Mouse (Mus musculus) hindbrain, embryonic 10.5 days (tissue): ENCODE measurements around the gene Tgfbr3. TPM values are rescaled to one million over a fixed set of nuclear protein-coding genes. Genes with fewer than 3 reads are reported as not detected.

ENCODE experiments used
- DNase-seq: peaks from one replicate; pipeline ENCODE4 v3.0.0-alpha.2; 2017; ENCODE audit warnings: low spot score
- H3K27ac ChIP-seq: fragments of 300-500 bp; sonication (generic); 2 replicates; pipeline ENCODE4 v1.5.1; 2016; ENCODE audit warnings: mild to moderate bottlenecking, moderate library complexity
- H3K27me3 ChIP-seq: fragments of 300-500 bp; sonication (generic); 2 replicates; pipeline ENCODE4 v1.6.1; 2016; ENCODE audit warnings: mild to moderate bottlenecking; ENCODE audit not compliant: poor library complexity, insufficient read depth, severe bottlenecking
- H3K36me3 ChIP-seq: fragments of 300-500 bp; sonication (generic); 2 replicates; pipeline ENCODE4 v1.6.1; 2016; ENCODE audit warnings: mild to moderate bottlenecking, moderate library complexity
- H3K4me1 ChIP-seq: fragments of 300-500 bp; sonication (generic); replicated peaks from 2 replicates; pipeline ENCODE4 v1.6.1; 2016; ENCODE audit warnings: mild to moderate bottlenecking
- H3K4me3 ChIP-seq: fragments of 300-500 bp; sonication (generic); 2 replicates; pipeline ENCODE4 v1.5.1; 2016; ENCODE audit warnings: mild to moderate bottlenecking, moderate library complexity
- H3K9me3 ChIP-seq: fragments of 300-500 bp; sonication (generic); 2 replicates; pipeline ENCODE4 v1.6.1; 2016; ENCODE audit warnings: mild to moderate bottlenecking, moderate library complexity
- WGBS: fragments of 180-500 bp; shearing (Covaris S2); methylation state at CpG from one replicate; pipeline ENCODE4 v1.1.7; 2016; 5-methylcytosine and 5-hydroxymethylcytosine counted together
- polyA plus RNA-seq: library from polyadenylated mRNA; unstranded; fragments of >200 nt; fragmentation: Nextera tagmentation; extraction: Ambion mirVana; gene quantifications from 2 replicates; pipeline ENCODE4 v1.2.1, GENCODE M21; 2016

Gene Tgfbr3
- polyA plus RNA-seq, 1 experiment from 2014 or later = 8.3 TPM

DNA sequence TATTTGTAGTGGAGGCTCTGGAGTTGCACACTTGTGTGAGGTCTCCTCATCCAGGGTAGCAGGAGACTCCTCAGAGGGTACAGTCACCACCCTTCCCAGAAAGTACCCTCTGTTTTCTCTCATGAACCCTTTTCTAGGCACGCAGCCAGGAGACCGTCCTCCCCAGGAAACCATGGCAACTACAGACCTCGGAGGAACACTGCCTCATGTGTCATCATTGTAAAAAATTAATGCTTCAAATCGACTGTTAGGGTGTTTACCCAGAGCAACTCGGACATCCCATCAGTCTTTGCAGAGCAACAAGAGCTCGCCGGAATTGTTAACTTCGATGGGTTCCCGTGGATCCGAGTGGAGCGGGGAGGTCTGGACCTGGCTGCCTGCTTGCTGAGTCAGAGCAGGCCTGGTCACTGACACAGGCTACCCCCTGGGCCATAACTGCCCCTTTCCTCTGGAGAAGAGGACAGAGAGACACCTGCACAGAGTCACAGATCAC, 210.2 kb downstream of the Tgfbr3 start:
- H3K27me3 ChIP-seq = no peaks in the 10 kb centered on the region
- no peaks in the 10 kb centered on the region for H3K36me3 ChIP-seq
- H3K27ac ChIP-seq = peak overlapping the region; percentile 59; the same call in 1 of the 2 replicates
- H3K9me3 ChIP-seq = no peaks in the 10 kb centered on the region
- DNase-seq = no peak
- peaks cover 21% of the 10 kb centered on the region for H3K4me1 ChIP-seq
- no peak overlapping the region for H3K4me3 ChIP-seq
- WGBS = 76% methylated on average over 11 of the region's 11 CpGs

DNA sequence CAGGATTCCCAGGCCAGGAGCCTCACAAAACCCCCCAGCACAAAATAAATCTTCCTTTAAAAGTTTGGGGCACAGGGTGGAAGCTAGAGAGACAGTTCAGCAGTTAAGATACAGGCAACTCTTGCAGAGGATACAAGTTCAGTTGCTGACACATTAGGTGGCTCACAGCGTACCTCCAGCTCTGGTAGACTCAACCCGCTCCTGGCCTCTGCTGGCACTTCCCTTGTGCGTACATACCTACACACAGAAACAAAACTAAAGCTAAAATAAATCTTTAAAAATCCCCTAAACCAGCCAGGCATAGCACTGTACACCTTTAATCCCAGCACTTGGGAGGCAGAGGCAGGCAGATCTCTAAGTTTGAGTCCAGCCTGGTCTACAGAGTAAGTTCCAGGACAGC, 211.1 kb downstream of the Tgfbr3 start:
- DNase-seq = no peak
- H3K36me3 ChIP-seq = no peaks in the 10 kb centered on the region
- peaks cover 27% of the 10 kb centered on the region for H3K4me1 ChIP-seq
- 95% methylated on average over 3 of the region's 3 CpGs for WGBS
- H3K27me3 ChIP-seq = no peaks in the 10 kb centered on the region
- no peak overlapping the region for H3K27ac ChIP-seq
- no peak overlapping the region for H3K4me3 ChIP-seq
- no peaks in the 10 kb centered on the region for H3K9me3 ChIP-seq

DNA sequence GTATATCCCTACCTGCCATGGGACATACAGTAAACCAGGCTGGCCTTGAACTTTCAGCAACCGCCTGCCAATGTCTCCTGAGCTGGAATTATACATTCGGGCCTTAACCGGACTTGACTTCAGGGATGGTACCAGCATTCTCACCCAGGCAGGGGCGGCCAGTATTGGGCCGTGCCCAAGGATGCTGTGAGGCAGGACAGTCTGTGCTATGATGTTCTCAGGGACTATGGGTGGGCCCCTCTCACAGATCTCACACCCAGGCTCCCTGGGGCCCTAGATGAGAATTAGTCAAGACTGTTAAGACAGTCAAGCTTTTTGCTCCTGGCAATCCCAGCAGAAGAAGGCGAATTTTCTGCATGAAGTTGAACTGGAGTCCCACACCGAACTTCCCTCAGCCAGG, 211.5 kb downstream of the Tgfbr3 start:
- Histone ChIP-seq H3K27ac (no peak overlapping the region), H3K4me3 (no peak overlapping the region), H3K9me3 (no peaks in the 10 kb centered on the region), H3K36me3 (no peaks in the 10 kb centered on the region), H3K27me3 (no peaks in the 10 kb centered on the region), H3K4me1 (peaks cover 27% of the 10 kb centered on the region)
- DNase-seq = no peak
- 96% methylated on average over 7 of the region's 7 CpGs for WGBS

DNA sequence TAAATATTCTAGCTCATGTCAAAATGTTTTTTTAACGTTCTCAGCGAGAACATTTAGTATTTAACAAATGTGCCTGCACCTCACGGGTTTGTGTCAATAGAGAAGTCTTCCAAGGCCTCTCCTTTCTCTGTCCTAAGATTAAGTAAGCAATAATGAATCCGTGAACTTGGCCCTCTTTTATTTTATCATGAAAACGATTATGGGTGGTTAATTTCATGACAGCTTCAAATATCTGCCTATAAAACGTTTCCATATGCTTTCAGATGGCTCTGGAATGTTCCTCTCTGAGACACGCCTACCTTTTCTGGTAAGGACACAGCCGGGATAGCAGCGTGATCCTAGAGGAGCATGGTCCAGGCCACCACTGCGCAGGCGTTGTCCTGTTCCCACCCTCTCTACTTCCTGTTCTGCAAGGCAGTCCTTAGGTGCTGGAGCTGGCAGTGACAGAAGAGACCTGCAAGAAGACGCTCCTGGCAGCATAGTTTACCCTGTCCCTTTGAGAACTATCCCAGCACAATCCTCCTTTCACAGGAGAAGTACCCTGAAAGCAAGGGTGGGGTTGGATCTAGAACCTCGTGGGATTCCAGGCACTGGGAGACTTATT, 214.3 kb downstream of the Tgfbr3 start:
- H3K4me3 ChIP-seq = no peak overlapping the region
- H3K36me3 ChIP-seq = no peaks in the 10 kb centered on the region
- no peaks in the 10 kb centered on the region for H3K9me3 ChIP-seq
- WGBS = 85% methylated on average over 13 of the region's 13 CpGs
- H3K4me1 ChIP-seq = peaks cover 16% of the 10 kb centered on the region
- H3K27ac ChIP-seq = no peak overlapping the region
- no peaks in the 10 kb centered on the region for H3K27me3 ChIP-seq
- DNase-seq = no peak

DNA sequence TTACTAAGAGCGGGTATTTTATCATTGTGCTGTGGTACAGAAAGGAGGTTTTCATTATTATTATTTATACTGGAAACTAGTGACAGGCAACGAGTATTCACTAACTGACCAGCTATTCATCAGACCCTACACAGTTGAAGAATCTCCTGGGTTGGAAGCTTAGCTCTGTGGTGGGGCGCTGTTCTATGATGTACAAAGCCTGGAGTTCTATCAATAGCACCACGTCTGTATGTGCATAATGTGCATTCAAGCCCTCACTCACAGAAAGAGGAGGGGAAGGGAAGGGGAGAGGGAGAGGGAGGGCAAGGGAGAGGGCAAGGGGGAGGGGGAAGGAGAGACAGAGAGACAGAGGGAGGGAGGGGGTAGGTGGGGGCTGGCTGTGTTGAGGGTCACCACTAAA, 215.1 kb downstream of the Tgfbr3 start:
- peak overlapping the region; percentile 12; the same call in 1 of the 2 replicates for H3K27ac ChIP-seq
- peaks cover 13% of the 10 kb centered on the region for H3K4me1 ChIP-seq
- H3K36me3 ChIP-seq = no peaks in the 10 kb centered on the region
- no peaks in the 10 kb centered on the region for H3K9me3 ChIP-seq
- 43% methylated on average over 4 of the region's 4 CpGs for WGBS
- H3K27me3 ChIP-seq = no peaks in the 10 kb centered on the region
- no peak for DNase-seq
- H3K4me3 ChIP-seq = no peak overlapping the region

DNA sequence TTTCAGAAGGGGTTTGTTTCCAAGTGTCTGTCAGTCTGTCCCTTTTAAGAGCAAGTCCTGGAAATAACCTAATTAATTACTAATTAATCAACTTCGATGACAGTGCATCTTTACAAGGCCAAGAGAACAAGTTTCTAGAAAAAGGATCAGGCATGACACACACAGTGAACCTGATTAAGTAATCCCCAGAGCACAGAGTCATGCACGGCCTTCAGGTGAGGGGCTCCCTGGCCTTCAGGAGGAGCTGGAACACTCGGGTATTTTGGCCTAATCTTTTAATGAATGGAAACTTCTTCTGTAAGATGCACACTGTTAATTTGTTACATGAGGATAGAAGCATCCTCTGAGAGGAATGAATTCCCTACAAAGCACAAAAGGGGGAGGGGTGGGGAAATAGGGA, 215.9 kb downstream of the Tgfbr3 start:
- no peak for DNase-seq
- H3K36me3 ChIP-seq = no peaks in the 10 kb centered on the region
- WGBS = 54% methylated on average over 3 of the region's 3 CpGs

DNA sequence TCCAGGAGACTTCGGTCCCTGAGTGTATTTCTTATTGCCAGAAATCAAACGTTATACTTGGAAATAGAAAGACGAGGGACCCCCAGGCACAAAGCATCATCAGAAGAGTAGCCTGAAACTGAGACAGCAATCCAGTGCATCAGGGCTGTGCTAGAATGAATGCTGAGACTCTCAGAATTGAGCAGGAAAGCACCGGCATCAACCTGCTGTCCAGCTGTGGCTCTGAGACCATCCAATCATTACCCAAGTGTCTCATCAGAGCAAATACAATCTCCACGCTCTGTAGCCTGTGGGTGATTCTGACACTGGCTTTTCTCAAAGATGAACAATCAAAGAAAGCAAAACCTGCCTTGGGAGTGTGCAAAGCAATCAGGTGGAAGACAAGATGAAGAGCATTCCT, 221.3 kb downstream of the Tgfbr3 start:
- no peak overlapping the region for H3K4me3 ChIP-seq
- H3K27me3 ChIP-seq = no peaks in the 10 kb centered on the region
- 87% methylated on average over 5 of the region's 5 CpGs for WGBS
- DNase-seq = no peak
- no peaks in the 10 kb centered on the region for H3K9me3 ChIP-seq
- no peaks in the 10 kb centered on the region for H3K36me3 ChIP-seq
- H3K4me1 ChIP-seq = 0 out of 2 replicates have a peak, but pooled peaks cover 6% of the 10 kb centered on the region
- no peak overlapping the region for H3K27ac ChIP-seq

More for the DNA sequence above, 215.9 kb downstream of the Tgfbr3 start:
- no peak overlapping the region for H3K27ac ChIP-seq
- H3K4me3 ChIP-seq = no peak overlapping the region
- no peaks in the 10 kb centered on the region for H3K9me3 ChIP-seq
- H3K27me3 ChIP-seq = no peaks in the 10 kb centered on the region
- peaks cover 9% of the 10 kb centered on the region for H3K4me1 ChIP-seq

DNA sequence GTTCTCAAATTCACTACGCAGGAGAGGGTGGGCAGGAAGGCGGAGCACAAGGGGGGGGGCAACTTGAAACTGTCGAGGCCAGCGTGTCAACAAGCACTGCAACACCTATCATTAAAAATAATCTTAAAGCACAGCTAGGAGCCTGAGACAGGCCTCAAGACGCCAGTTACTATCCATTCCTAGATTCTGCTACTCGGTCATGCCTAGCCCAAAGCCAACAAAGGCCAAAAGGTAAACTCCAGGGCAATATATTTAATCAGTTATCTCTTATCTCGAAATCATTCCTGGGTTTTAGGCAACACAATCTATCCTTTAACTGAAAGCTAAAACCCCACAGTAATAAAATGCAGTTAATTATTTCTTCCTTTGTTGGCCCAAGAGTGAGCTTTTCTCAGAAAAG, 221.9 kb downstream of the Tgfbr3 start:
- H3K9me3 ChIP-seq = no peaks in the 10 kb centered on the region
- no peaks in the 10 kb centered on the region for H3K27me3 ChIP-seq
- no peak for DNase-seq
- peaks cover 8% of the 10 kb centered on the region; the same call in 1 of the 2 replicates for H3K4me1 ChIP-seq
- H3K36me3 ChIP-seq = no peaks in the 10 kb centered on the region
- no peak overlapping the region for H3K4me3 ChIP-seq
- 90% methylated on average over 7 of the region's 7 CpGs for whole genome bisulfite sequencing
- no peak overlapping the region for H3K27ac ChIP-seq

DNA sequence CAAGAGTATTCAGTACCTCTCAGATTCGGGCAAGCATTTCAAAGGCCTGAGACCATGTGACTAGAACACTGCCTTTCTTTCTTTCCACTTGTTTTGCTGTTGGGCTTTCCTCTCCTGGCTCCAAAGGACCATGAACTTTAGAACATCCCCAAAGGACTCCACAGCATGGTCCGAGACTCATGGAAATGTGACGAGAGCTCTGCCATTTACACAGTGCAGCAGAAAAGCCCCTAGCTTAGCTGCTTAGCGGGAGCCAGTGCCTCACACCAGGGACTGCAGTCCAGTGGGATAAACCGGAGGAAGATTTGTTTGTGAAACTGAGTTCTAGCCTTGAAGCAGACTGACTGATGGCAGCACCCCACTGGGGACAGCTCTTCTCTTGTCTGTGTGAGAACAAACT, 224.5 kb downstream of the Tgfbr3 start:
- Histone ChIP-seq H3K27me3 (no peaks in the 10 kb centered on the region), H3K4me3 (no peak overlapping the region), H3K27ac (no peak overlapping the region), H3K36me3 (no peaks in the 10 kb centered on the region), H3K9me3 (peaks cover 3% of the 10 kb centered on the region; the same call in 1 of the 2 replicates), H3K4me1 (peaks cover 16% of the 10 kb centered on the region; the same call in 1 of the 2 replicates)
- DNase-seq = no peak
- 75% methylated on average over 5 of the region's 5 CpGs for WGBS

DNA sequence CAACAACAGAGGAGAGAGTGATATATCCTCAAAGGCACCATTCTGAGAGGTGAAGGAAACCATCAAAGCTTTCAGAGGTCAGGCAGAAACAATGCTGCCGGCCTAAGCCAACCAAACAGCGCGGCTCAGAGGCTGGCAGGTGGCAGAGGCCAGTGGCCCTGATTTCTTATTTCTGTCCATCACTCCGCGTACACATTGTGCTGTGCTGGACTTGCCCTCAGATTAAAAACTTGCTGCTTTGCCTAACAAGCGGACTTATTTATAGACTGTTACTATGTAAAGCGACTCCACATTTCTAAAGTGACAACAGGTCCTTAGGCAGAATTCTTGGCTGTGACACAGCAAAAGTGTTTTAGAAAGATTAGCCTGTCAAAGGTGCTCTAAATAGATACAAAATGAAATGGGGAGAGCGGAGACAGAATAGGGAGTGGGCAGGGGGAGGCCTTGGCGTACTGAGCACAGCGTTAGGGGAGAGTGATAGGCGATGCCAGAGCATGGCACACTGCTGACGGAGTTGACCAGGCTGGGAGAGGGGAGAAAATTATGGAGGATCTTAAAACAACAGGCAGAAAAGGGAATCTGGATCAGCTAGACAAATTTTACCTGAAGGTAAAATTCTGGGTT, 227.1 kb downstream of the Tgfbr3 start:
- Histone ChIP-seq H3K4me3 (no peak overlapping the region), H3K27me3 (no peaks in the 10 kb centered on the region), H3K36me3 (no peaks in the 10 kb centered on the region), H3K4me1 (peaks cover 13% of the 10 kb centered on the region; the same call in 1 of the 2 replicates), H3K9me3 (peaks cover 3% of the 10 kb centered on the region; the same call in 1 of the 2 replicates), H3K27ac (no peak overlapping the region)
- no peak for DNase-seq
- 73% methylated on average over 12 of the region's 12 CpGs for WGBS

DNA sequence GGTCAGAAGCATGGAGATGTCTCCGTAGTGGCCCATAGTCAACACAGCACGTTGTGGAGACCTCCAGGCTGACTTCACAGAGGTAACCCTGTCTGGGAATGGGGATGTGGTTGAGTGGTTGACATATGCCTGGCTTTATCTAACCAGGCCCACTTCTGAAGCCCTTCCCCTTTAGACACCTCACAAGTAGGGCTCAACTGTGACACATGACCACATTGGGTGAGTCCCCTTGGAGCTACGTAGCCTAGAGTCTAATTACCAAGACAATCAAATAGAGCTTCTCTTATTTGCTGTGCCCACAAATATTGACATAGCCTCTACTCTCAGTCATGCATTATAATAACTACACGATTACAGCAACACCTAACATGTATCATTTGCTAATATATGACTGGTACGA, 229.9 kb downstream of the Tgfbr3 start:
- no peak for DNase-seq
- 88% methylated on average over 5 of the region's 5 CpGs for WGBS
- H3K27me3 ChIP-seq = no peaks in the 10 kb centered on the region
- peaks cover 19% of the 10 kb centered on the region for H3K4me1 ChIP-seq
- H3K27ac ChIP-seq = no peak overlapping the region
- no peaks in the 10 kb centered on the region for H3K36me3 ChIP-seq
- H3K9me3 ChIP-seq = peaks cover 3% of the 10 kb centered on the region; the same call in 1 of the 2 replicates
- no peak overlapping the region for H3K4me3 ChIP-seq

DNA sequence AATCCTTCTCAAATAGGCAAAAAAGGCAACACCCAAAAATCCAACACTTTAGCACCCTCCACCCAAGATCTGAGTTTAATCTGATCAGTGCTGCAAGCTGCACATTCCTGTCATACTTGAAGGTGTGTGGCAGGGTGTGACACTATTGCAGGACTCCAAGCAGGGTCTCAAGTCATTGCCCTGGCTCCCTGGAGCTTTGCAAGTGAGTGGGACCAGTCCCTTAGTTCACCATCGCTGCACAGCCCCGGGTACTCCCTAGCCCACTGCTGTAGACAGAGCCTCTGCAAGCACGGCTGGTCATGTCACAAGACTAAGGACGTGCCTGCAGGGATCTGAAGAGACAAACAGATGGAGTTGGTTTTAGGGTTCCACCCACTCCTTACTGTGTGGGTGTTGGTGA, 230.8 kb downstream of the Tgfbr3 start:
- 79% methylated on average over 4 of the region's 4 CpGs for WGBS
- H3K4me1 ChIP-seq = peaks cover 19% of the 10 kb centered on the region
- DNase-seq = no peak

More for the DNA sequence above, 230.8 kb downstream of the Tgfbr3 start:
- peaks cover 3% of the 10 kb centered on the region; the same call in 1 of the 2 replicates for H3K9me3 ChIP-seq
- H3K27ac ChIP-seq = no peak overlapping the region
- no peak overlapping the region for H3K4me3 ChIP-seq
- H3K36me3 ChIP-seq = no peaks in the 10 kb centered on the region
- H3K27me3 ChIP-seq = no peaks in the 10 kb centered on the region
